Mouse (Mus musculus): Measurements from ENCODE around the gene Themis2. TPM values are rescaled to one million over a fixed set of nuclear protein-coding genes. Genes with fewer than 3 reads are reported as not detected.

Gene Themis2
- total RNA-seq (2021), result 1 to 10 TPM in 1 of 2 experiments, under 1 TPM in 1; 0.69 to 1.2 TPM
- long read RNA-seq, experiment 1, partial matches to known transcripts, result 0 of 1 reads
- long read RNA-seq, experiment 1, other reads (novel, unspliced or antisense), result 0 of 1 reads
- long read RNA-seq, experiment 2, partial matches to known transcripts, result 1 of 1 reads
- long read RNA-seq, experiment 2, other reads (novel, unspliced or antisense), result 0 of 1 reads

- peak; percentile 62 for DNase-seq
Measured at GRCm38 (mm10) chr4:132796196-132796886, at the start of gene Themis2. Gene Themis2, minus strand, starts transcription at chr4:132796387.

GRCm38 (mm10) chr4:132843705-132844071 is 47.5 kb upstream of the Themis2 start:
- DNase-seq, result no peak

GRCm38 (mm10) chr4:132842970-132843704 is 47.0 kb upstream of the Themis2 start, which contains the start of gene Ppp1r8:
Gene Ppp1r8, minus strand, starts transcription at chr4:132843169.
- DNase-seq, result peak; percentile 91

- DNase-seq, result peak; percentile 9
Measured at GRCm38 (mm10) chr4:132842281-132842906, 46.2 kb upstream of the Themis2 start.

GRCm38 (mm10) chr4:132841493-132841892 is 45.3 kb upstream of the Themis2 start:
- no peak for DNase-seq

- peak; percentile 40 for DNase-seq
Measured at GRCm38 (mm10) chr4:132823614-132824366, 27.6 kb upstream of the Themis2 start.

GRCm38 (mm10) chr4:132818442-132818841 is 22.3 kb upstream of the Themis2 start:
- no peak for DNase-seq

- no peak for DNase-seq
Measured at GRCm38 (mm10) chr4:132816855-132817254, 20.7 kb upstream of the Themis2 start.

- DNase-seq, result no peak
Measured at GRCm38 (mm10) chr4:132816404-132816803, 20.2 kb upstream of the Themis2 start.

- DNase-seq, result no peak
Measured at GRCm38 (mm10) chr4:132809621-132810020, 13.4 kb upstream of the Themis2 start.

- DNase-seq, result no peak
Measured at GRCm38 (mm10) chr4:132807771-132808641, 11.8 kb upstream of the Themis2 start.

GRCm38 (mm10) chr4:132806620-132807191 is 10.5 kb upstream of the Themis2 start:
- DNase-seq, result no peak

GRCm38 (mm10) chr4:132805599-132806197 is 9.5 kb upstream of the Themis2 start:
- no peak for DNase-seq

- DNase-seq, result no peak
Measured at GRCm38 (mm10) chr4:132805146-132805545, 9.0 kb upstream of the Themis2 start.

GRCm38 (mm10) chr4:132804331-132804730 is 8.1 kb upstream of the Themis2 start:
- DNase-seq, result no peak

- no peak for DNase-seq
Measured at GRCm38 (mm10) chr4:132803876-132804275, 7.7 kb upstream of the Themis2 start.

- no peak for DNase-seq
Measured at GRCm38 (mm10) chr4:132803212-132803611, 7.0 kb upstream of the Themis2 start.

GRCm38 (mm10) chr4:132802171-132802637 is 6.0 kb upstream of the Themis2 start:
- peak; percentile 43 for DNase-seq

- DNase-seq, result no peak
Measured at GRCm38 (mm10) chr4:132801176-132802077, 5.2 kb upstream of the Themis2 start.
